Mouse (Mus musculus) hindbrain, postnatal 0 days (tissue): ENCODE measurements around the gene Mccc2. TPM values are rescaled to one million over a fixed set of nuclear protein-coding genes. Genes with fewer than 3 reads are reported as not detected.

Experiments used
- ATAC-seq: fragments of 200-750 bp; cut with Nextera tagmentation; 2 replicates; pipeline ENCODE4 v1.8.0; 2017; ENCODE audit warnings: mild to moderate bottlenecking, moderate TSS enrichment, moderate library complexity
- DNase-seq: peaks from one replicate; pipeline ENCODE4 v3.0.0-alpha.2; 2015; ENCODE audit warnings: low spot score
- H3K27ac ChIP-seq: fragments of 300-500 bp; sonication (generic); 2 replicates; pipeline ENCODE4 v1.5.1; 2014; ENCODE audit warnings: mild to moderate bottlenecking
- H3K27me3 ChIP-seq: fragments of 300-500 bp; sonication (generic); 2 replicates; pipeline ENCODE4 v1.6.1; 2014; ENCODE audit warnings: low read length, mixed read lengths; ENCODE audit not compliant: insufficient read depth
- H3K36me3 ChIP-seq: fragments of 300-500 bp; sonication (generic); 2 replicates; pipeline ENCODE4 v1.6.1; 2014; ENCODE audit warnings: low read length, mixed read lengths; ENCODE audit not compliant: insufficient read depth
- H3K4me1 ChIP-seq: fragments of 300-500 bp; sonication (generic); 2 replicates; pipeline ENCODE4 v1.6.1; 2014; ENCODE audit warnings: antibody characterized with exemption, low read length, mixed read lengths; ENCODE audit not compliant: insufficient read depth
- H3K4me2 ChIP-seq: fragments of 300-500 bp; sonication (generic); 2 replicates; pipeline ENCODE4 v1.6.1; 2014; ENCODE audit warnings: low read depth, mild to moderate bottlenecking, low read length, moderate library complexity, mixed read lengths
- H3K4me3 ChIP-seq: fragments of 300-500 bp; sonication (generic); 2 replicates; pipeline ENCODE4 v1.5.1; 2014; ENCODE audit warnings: low read length
- H3K9ac ChIP-seq: fragments of 300-500 bp; sonication (generic); replicated peaks from 2 replicates; pipeline ENCODE4 v1.6.1; 2014; ENCODE audit warnings: mild to moderate bottlenecking, low read length, moderate library complexity, mixed read lengths
- H3K9me3 ChIP-seq: fragments of 300-500 bp; sonication (generic); 2 replicates; pipeline ENCODE4 v1.6.1; 2016; ENCODE audit warnings: low read length, mixed read lengths
- CTCF ChIP-seq: IDR thresholded peaks from 2 replicates; pipeline ENCODE4 v1.5.1; 2016; ENCODE audit warnings: antibody characterized with exemption, control low read depth, low read depth
- WGBS: fragments of 180-500 bp; shearing (Covaris S2); extraction: QIAGEN DNeasy Blood & Tissue Kit; methylation state at CpG from one replicate; pipeline ENCODE4 v1.1.7; 2014; 5-methylcytosine and 5-hydroxymethylcytosine counted together
- polyA plus RNA-seq: library from polyadenylated mRNA; unstranded; fragments of >200 nt; fragmentation: Nextera tagmentation; extraction: Ambion mirVana; gene quantifications from 2 replicates; pipeline ENCODE4 v1.2.1, GENCODE M21; 2015
- total RNA-seq: library from RNA; depleted of rRNA; stranded (reverse); fragments of >200 nt; gene quantifications from 2 replicates; pipeline ENCODE4 v1.2.3, GENCODE M21; 2014

The Mccc2 gene
- total and polyA plus RNA-seq, 2 experiments from 2014 or later, result 26.2 to 38.1 TPM

GRCm38 (mm10) chr13:99943525-99943924, 71.9 kb downstream of the Mccc2 start:
- no peak for ATAC-seq
- no peak for DNase-seq
- Histone ChIP-seq H3K4me3 (no peak overlapping the region), H3K36me3 (peaks cover 11% of the 10 kb centered on the region; the same call in 1 of the 2 replicates), H3K27ac (no peak overlapping the region), H3K9ac (no peak overlapping the region), H3K9me3 (no peaks in the 10 kb centered on the region), H3K27me3 (no peaks in the 10 kb centered on the region), H3K4me2 (no peak overlapping the region), H3K4me1 (peaks cover 8% of the 10 kb centered on the region)
- WGBS, result 94% methylated on average over 2 of the region's 2 CpGs
- TF ChIP-seq CTCF, result peak; percentile 35; the same call in 1 of the 2 replicates

GRCm38 (mm10) chr13:99940601-99941000, 74.8 kb downstream of the Mccc2 start:
- Histone ChIP-seq H3K4me2 (no peak overlapping the region), H3K36me3 (peaks cover 7% of the 10 kb centered on the region; the same call in 1 of the 2 replicates), H3K27ac (peak overlapping the region; percentile 16; the same call in 1 of the 2 replicates), H3K9ac (0 out of 2 replicates have a peak overlapping the region, but pooled peaks have one; percentile 21), H3K27me3 (no peaks in the 10 kb centered on the region), H3K4me1 (peaks cover 8% of the 10 kb centered on the region), H3K4me3 (no peak overlapping the region), H3K9me3 (no peaks in the 10 kb centered on the region)
- DNase-seq (peak; percentile 85), ATAC-seq (peak; percentile 82)
- 10% methylated on average over 2 of the region's 2 CpGs for WGBS
- TF ChIP-seq CTCF, result no peak

GRCm38 (mm10) chr13:99939320-99939671, 76.1 kb downstream of the Mccc2 start:
- Histone ChIP-seq H3K27me3 (no peaks in the 10 kb centered on the region), H3K4me1 (peaks cover 8% of the 10 kb centered on the region), H3K4me3 (no peak overlapping the region), H3K27ac (peak overlapping the region; percentile 45; the same call in 1 of the 2 replicates), H3K36me3 (0 out of 2 replicates have a peak, but pooled peaks cover 5% of the 10 kb centered on the region), H3K4me2 (no peak overlapping the region), H3K9me3 (no peaks in the 10 kb centered on the region), H3K9ac (no peak overlapping the region)
- TF ChIP-seq CTCF, result no peak
- 39% methylated on average over 8 of the region's 8 CpGs for WGBS
- DNase-seq (no peak), ATAC-seq (no peak)

GRCm38 (mm10) chr13:99938606-99939319, 76.7 kb downstream of the Mccc2 start:
- Histone ChIP-seq H3K4me3 (no peak overlapping the region), H3K4me1 (peaks cover 8% of the 10 kb centered on the region), H3K27me3 (no peaks in the 10 kb centered on the region), H3K27ac (peak overlapping the region; percentile 45; the same call in 1 of the 2 replicates), H3K36me3 (no peaks in the 10 kb centered on the region), H3K4me2 (no peak overlapping the region), H3K9ac (no peak overlapping the region), H3K9me3 (no peaks in the 10 kb centered on the region)
- TF ChIP-seq CTCF, result no peak
- DNase-seq (peak; percentile 71), ATAC-seq (peak; percentile 43; the same call in 1 of the 2 replicates)
- 58% methylated on average over 10 of the region's 10 CpGs for WGBS

- Histone ChIP-seq H3K9ac (no peak overlapping the region), H3K27ac (peak overlapping the region; percentile 29; the same call in 1 of the 2 replicates), H3K4me3 (no peak overlapping the region), H3K9me3 (no peaks in the 10 kb centered on the region), H3K27me3 (no peaks in the 10 kb centered on the region), H3K4me1 (peaks cover 8% of the 10 kb centered on the region), H3K4me2 (no peak overlapping the region), H3K36me3 (no peaks in the 10 kb centered on the region)
- ATAC-seq (peak; percentile 62), DNase-seq (peak; percentile 73)
- 18% methylated on average over 3 of the region's 3 CpGs for WGBS
- TF ChIP-seq CTCF, result no peak
Observed at GRCm38 (mm10) chr13:99937741-99938140, 77.7 kb downstream of the Mccc2 start.

- ATAC-seq, result no peak
- 93% methylated on average over 1 of the region's 1 CpGs for WGBS
Observed at GRCm38 (mm10) chr13:99932406-99932805, 83.0 kb downstream of the Mccc2 start.

GRCm38 (mm10) chr13:99931502-99931901, 83.9 kb downstream of the Mccc2 start:
- ATAC-seq, result no peak
- H3K9me3 ChIP-seq, result no peaks in the 10 kb centered on the region
- no peak overlapping the region for H3K4me2 ChIP-seq
- no peaks in the 10 kb centered on the region for H3K27me3 ChIP-seq
- H3K4me3 ChIP-seq, result no peak overlapping the region
- 64% methylated on average over 6 of the region's 6 CpGs for WGBS
- H3K4me1 ChIP-seq, result no peaks in the 10 kb centered on the region
- H3K9ac ChIP-seq, result no peak overlapping the region
- H3K36me3 ChIP-seq, result no peaks in the 10 kb centered on the region
- no peak for DNase-seq
- no peak for TF ChIP-seq CTCF
- no peak overlapping the region for H3K27ac ChIP-seq

More at GRCm38 (mm10) chr13:99932406-99932805, 83.0 kb downstream of the Mccc2 start:
- H3K27ac ChIP-seq, result no peak overlapping the region
- DNase-seq, result no peak
- no peak overlapping the region for H3K4me2 ChIP-seq
- H3K27me3 ChIP-seq, result no peaks in the 10 kb centered on the region
- no peaks in the 10 kb centered on the region for H3K36me3 ChIP-seq
- H3K9ac ChIP-seq, result no peak overlapping the region
- no peak overlapping the region for H3K4me3 ChIP-seq
- H3K4me1 ChIP-seq, result no peaks in the 10 kb centered on the region
- TF ChIP-seq CTCF, result no peak
- no peaks in the 10 kb centered on the region for H3K9me3 ChIP-seq
